Mouse (Mus musculus): ENCODE measurements around the gene Frmd6.
A peak's percentile ranks its signal among the peaks of the same experiment; 100 is the strongest.

Frmd6 gene

GRCm38 (mm10) chr12:70851342-70851960, 26.1 kb downstream of the Frmd6 start:
- DNase-seq (ENCODE audit: low spot score in 2 of 2): no peak

- DNase-seq (ENCODE audit: low spot score in 2 of 2): no peak
Measured at GRCm38 (mm10) chr12:70853026-70853425, 27.7 kb downstream of the Frmd6 start.

GRCm38 (mm10) chr12:70855678-70856077, 30.4 kb downstream of the Frmd6 start:
- no peak for DNase-seq (ENCODE audit: low spot score in 2 of 2)

GRCm38 (mm10) chr12:70856776-70857175, 31.5 kb downstream of the Frmd6 start:
- DNase-seq (ENCODE audit: low spot score in 2 of 2): no peak

- no peak for DNase-seq (ENCODE audit: low spot score in 2 of 2)
Measured at GRCm38 (mm10) chr12:70863281-70863680, 38.0 kb downstream of the Frmd6 start.

GRCm38 (mm10) chr12:70867780-70868179, 42.5 kb downstream of the Frmd6 start:
- DNase-seq (ENCODE audit: low spot score in 2 of 2): no peak

GRCm38 (mm10) chr12:70868190-70868987, 43.1 kb downstream of the Frmd6 start:
- no peak for DNase-seq (ENCODE audit: low spot score in 2 of 2)

GRCm38 (mm10) chr12:70868988-70869291, 43.6 kb downstream of the Frmd6 start:
- DNase-seq (ENCODE audit: low spot score in 2 of 2): no peak

- no peak for DNase-seq (ENCODE audit: low spot score in 2 of 2)
Measured at GRCm38 (mm10) chr12:70873544-70873943, 48.2 kb downstream of the Frmd6 start.

GRCm38 (mm10) chr12:70876270-70876998, 51.1 kb downstream of the Frmd6 start:
- no peak for DNase-seq (ENCODE audit: low spot score in 2 of 2)

GRCm38 (mm10) chr12:70877926-70878710, 52.8 kb downstream of the Frmd6 start:
- DNase-seq (ENCODE audit: low spot score in 2 of 2): peak; percentile 40 to 46

- DNase-seq (ENCODE audit: low spot score in 2 of 2): peak in 1 of 2 experiments; percentile 34
Measured at GRCm38 (mm10) chr12:70880396-70880975, 55.2 kb downstream of the Frmd6 start.

- DNase-seq (ENCODE audit: low spot score in 2 of 2): peak; percentile 83 to 86
Measured at GRCm38 (mm10) chr12:70881340-70881739, 56.0 kb downstream of the Frmd6 start.

GRCm38 (mm10) chr12:70881854-70882253, 56.5 kb downstream of the Frmd6 start:
- DNase-seq (ENCODE audit: low spot score in 2 of 2): no peak

GRCm38 (mm10) chr12:70883141-70883540, 57.8 kb downstream of the Frmd6 start:
- no peak for DNase-seq (ENCODE audit: low spot score in 2 of 2)

GRCm38 (mm10) chr12:70884113-70884512, 58.8 kb downstream of the Frmd6 start:
- DNase-seq (ENCODE audit: low spot score in 2 of 2): no peak

GRCm38 (mm10) chr12:70884973-70885372, 59.7 kb downstream of the Frmd6 start:
- DNase-seq (ENCODE audit: low spot score in 2 of 2): no peak

GRCm38 (mm10) chr12:70885576-70885975, 60.3 kb downstream of the Frmd6 start:
- no peak for DNase-seq (ENCODE audit: low spot score in 2 of 2)

GRCm38 (mm10) chr12:70890405-70890804, 65.1 kb downstream of the Frmd6 start:
- no peak for DNase-seq (ENCODE audit: low spot score in 2 of 2)

- no peak for DNase-seq (ENCODE audit: low spot score in 2 of 2)
Measured at GRCm38 (mm10) chr12:70890874-70891470, 65.7 kb downstream of the Frmd6 start.

- no peak for DNase-seq (ENCODE audit: low spot score in 2 of 2)
Measured at GRCm38 (mm10) chr12:70895275-70895674, 70.0 kb downstream of the Frmd6 start.
